In genomic region chr16:76301037-76301727, GRCm38 (mm10) we compare ENCODE assay signal across 11 mouse cellular contexts.
DNase-seq lines count a peak whose midpoint lies in the region; ATAC-seq lines count a peak whose summit lies in the region.
"Had no signal": no experiment of that assay in that cellular context is flagged by ENCODE, and none has a peak within 500 bp of the region (broad histone marks: within the 10 kb centered on the region; RNA-seq: fewer than 3 reads in every experiment).

No protein-coding gene starts in this region.

- peak; percentile 88 for DNase-seq in heart, adult 11 months
- DNase-seq in heart, postnatal 14 days = no peak
- DNase-seq in retina, adult 2 months (ENCODE audit: low read depth, low spot score) = peak; percentile 56
- no peak for DNase-seq in retina, embryonic 14.5 days (ENCODE audit: low spot score)
- peak; percentile 18 to 22 for DNase-seq in cerebellum, postnatal 10 days
- DNase-seq in kidney, postnatal 36 days = no peak
- no peak for DNase-seq in Muller cell, postnatal 12 days (ENCODE audit: inconsistent ontology term)
- DNase-seq: kidney, postnatal 14 days; spleen, adult 18-20 months had no signal

- intact Hi-C loops in heart, postnatal 14 days (cut with DNase I) = loop anchor here (10.0 kb wide), 1 partner anchor 714 kb away; the partner anchor contains the start of gene Usp25

- peak; percentile 33; the same call in 1 of the 2 replicates for ATAC-seq in megakaryocyte progenitor cell, adult 5-6 weeks (replicated peaks; ENCODE audit: poor library complexity)
- ATAC-seq: inflammation-experienced regulatory T-cells, adult 6 months had no signal

Comparison
In these comparisons a context has a peak if more than half of its experiments do, and no peak if none do; other contexts are left out.
1. DNase-seq: peak in heart, adult 11 months (single experiment), retina, adult 2 months (single experiment) and cerebellum, postnatal 10 days (2 of 2); none in heart, postnatal 14 days (0 of 2), retina, embryonic 14.5 days (single experiment), kidney, postnatal 36 days (0 of 2) and Muller cell, postnatal 12 days (single experiment).